Mouse (Mus musculus) brain, embryonic 14.5 days (tissue): ENCODE measurements at regions not wholly inside any gene's neighbourhood (a gene's known extent, or its start where the extent isn't known, plus 50 kb on each side); places are given as distances from the start of the nearest gene placed in this dataset.
A peak's percentile ranks its signal among the peaks of the same experiment; 100 is the strongest.

ENCODE experiments used
- DNase-seq: peaks from one replicate; pipeline ENCODE4 v3.0.0-alpha.2; 2011; ENCODE audit warnings: low read depth
- CTCF ChIP-seq: fragments of 200-500 bp; IDR thresholded peaks from 2 replicates; pipeline ENCODE4 v1.5.1; 2012; ENCODE audit warnings: inconsistent platforms, mild to moderate bottlenecking, moderate library complexity, borderline replicate concordance; ENCODE audit not compliant: insufficient read depth, insufficient read length; ENCODE audit errors: extremely low read depth
- POLR2A ChIP-seq: fragments of 200-500 bp; IDR thresholded peaks from 2 replicates; pipeline ENCODE4 v1.6.1; 2012; ENCODE audit warnings: mild to moderate bottlenecking, inconsistent platforms, borderline replicate concordance; ENCODE audit not compliant: poor library complexity, insufficient read depth, insufficient read length, severe bottlenecking; ENCODE audit errors: extremely low read depth

- TF ChIP-seq POLR2A (no peak), CTCF (no peak)
- DNase-seq = no peak
Measured at GRCm38 (mm10) chr12:26872466-26872865, 403.5 kb downstream of the Cmpk2 start.

- peak; percentile 66 for DNase-seq
- TF ChIP-seq CTCF = no peak
- TF ChIP-seq POLR2A = no peak
Measured at GRCm38 (mm10) chr12:26867731-26868130, 398.7 kb downstream of the Cmpk2 start.

GRCm38 (mm10) chr12:26855091-26855516 lies 386.1 kb downstream of the Cmpk2 start:
- TF ChIP-seq CTCF (no peak), POLR2A (no peak)
- DNase-seq = peak; percentile 96

GRCm38 (mm10) chr12:26844917-26845316 lies 375.9 kb downstream of the Cmpk2 start:
- TF ChIP-seq CTCF (no peak), POLR2A (no peak)
- peak; percentile 18 for DNase-seq

- DNase-seq = peak; percentile 26
- no peak for TF ChIP-seq CTCF
- TF ChIP-seq POLR2A = no peak
Measured at GRCm38 (mm10) chr12:26842696-26843095, 373.7 kb downstream of the Cmpk2 start.

GRCm38 (mm10) chr12:26821257-26821968 lies 352.4 kb downstream of the Cmpk2 start:
- peak; percentile 88 for DNase-seq
- TF ChIP-seq POLR2A (no peak), CTCF (no peak)

DNA sequence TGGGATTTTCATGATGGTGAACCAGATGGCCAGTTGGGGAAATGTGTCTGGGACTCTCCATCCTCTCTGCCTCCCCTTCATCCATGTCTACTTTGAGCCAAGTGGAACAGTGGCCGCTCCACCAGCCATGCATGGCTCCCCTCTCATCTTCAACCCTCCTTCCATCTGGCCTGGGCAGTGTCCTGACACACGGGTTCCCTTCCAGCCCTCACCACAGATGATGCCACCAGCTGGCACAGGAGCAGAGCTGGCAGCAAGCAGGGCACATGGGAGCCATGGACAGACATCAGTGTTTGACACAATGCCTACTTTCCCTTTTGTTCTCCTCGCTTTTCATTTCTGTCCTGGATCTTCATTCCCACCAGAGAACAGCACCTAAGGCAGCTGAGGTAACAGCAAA lies 348.9 kb downstream of the Cmpk2 start:
- DNase-seq = peak; percentile 29

GRCm38 (mm10) chr12:26815771-26816170 lies 346.8 kb downstream of the Cmpk2 start:
- TF ChIP-seq POLR2A (no peak), CTCF (no peak)
- DNase-seq = no peak

More for the DNA sequence above, 348.9 kb downstream of the Cmpk2 start:
- TF ChIP-seq CTCF (no peak), POLR2A (no peak)

DNA sequence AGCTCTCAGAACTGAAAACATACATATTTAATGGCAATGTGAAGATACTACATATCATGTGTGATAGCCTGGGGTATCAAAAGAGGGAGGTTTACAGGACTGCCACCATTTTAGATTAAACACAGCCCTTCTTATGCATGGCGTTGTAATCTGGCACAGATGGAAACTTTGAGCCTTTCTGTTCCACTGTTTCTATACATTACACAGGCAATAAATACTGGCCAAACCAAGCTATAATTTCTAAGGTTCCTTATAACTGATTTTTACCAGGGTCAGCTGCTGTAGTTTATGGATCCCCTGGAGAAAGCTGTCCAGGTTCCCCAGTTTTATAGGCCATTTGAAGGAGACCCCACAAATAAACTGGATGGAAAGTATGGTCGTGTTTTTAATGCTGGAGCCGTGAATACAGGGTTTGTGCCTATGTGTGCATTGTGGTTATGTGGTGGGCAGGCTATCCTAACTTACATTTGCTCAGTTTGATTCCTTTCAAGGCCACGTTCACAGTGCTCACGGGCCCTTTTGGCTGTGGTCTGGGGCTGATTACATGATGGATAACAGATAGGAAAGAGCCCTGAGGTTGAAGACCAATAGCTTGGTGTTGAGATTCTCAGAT lies 341.7 kb downstream of the Cmpk2 start:
- DNase-seq = no peak
- TF ChIP-seq POLR2A = no peak
- TF ChIP-seq CTCF = no peak

DNA sequence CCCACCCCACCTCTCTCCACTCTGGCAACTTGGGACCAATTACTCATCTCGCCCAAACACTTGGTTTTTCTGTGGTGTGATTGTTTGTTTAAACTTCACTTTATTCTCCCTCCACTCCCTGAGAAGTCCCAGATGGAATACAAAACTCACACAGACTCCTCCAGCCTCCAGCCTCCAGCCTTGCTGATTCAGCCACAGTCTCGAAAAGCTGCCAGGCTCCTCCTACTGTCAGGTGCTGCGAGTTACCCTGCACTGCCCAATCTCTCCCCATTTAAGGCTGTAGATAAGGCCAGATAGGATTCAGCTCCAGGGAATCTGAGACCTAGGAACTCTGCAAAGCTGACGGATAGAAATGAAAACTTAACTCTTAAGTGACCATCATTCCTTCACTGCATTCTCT lies 340.7 kb downstream of the Cmpk2 start:
- DNase-seq = peak; percentile 58
- TF ChIP-seq POLR2A (no peak), CTCF (no peak)

DNA sequence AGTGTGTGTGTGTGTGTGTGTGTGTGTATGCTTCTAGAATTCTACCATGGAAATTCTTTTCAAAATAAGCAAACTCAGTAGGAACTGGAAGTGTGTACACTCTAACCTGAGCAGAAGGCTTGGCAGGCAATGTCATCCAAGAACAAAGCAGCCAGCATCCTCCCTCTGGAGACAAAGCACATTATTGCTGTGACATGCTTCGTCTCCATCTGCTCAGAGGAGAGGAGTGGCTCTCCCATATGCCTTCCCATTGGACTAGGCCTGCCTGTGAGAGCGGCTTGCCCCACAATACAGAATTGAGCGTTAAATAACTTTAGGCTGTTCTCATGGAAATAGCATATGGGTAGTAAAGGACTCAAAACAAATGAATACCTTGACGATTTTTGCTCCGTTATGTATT lies 333.5 kb downstream of the Cmpk2 start:
- DNase-seq = peak; percentile 92
- no peak for TF ChIP-seq CTCF
- no peak for TF ChIP-seq POLR2A

DNA sequence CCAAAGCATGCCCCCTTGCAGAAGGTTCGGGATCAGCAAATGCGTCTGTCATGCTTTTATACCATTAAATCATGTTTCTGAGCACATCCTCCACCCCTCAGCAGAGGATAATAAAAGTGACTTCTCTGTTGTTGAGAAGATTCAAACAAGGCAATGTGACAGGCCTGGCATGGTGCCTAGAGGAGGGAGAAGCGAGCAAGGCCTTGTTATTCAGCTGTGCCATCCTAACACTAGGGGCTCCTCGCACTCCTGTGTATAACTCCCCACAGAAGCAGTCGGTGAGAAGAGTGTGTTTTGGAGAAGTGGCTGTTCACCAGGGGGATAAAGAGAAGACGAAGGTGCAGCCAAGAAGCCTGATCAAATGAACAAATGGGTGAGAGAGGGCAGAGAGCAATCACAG lies 330.3 kb downstream of the Cmpk2 start:
- TF ChIP-seq POLR2A (no peak), CTCF (peak; percentile 19; the same call in 1 of the 2 replicates)
- peak; percentile 87 for DNase-seq

DNA sequence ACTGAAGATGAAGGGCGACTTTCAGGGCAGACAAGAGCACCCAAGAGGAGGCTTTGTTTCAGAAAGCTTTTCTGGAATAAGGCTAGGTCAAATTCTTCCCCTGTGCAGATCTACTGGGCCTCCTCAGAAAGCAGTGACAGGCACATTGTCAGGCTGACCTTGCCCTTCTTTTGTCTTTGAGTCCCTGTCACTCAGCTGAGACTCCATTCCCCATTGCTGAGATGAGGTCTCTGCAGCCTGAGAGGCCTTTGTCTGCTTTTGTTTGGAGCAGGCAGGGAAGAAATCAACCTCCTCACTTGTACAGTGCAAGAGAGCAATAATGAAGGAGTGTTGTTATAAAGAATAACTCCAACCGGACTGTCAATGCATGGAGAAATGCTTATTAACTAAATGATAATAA lies 327.4 kb downstream of the Cmpk2 start:
- TF ChIP-seq POLR2A (no peak), CTCF (no peak)
- DNase-seq = peak; percentile 60
